ENCODE assay signal across 8 mouse cellular contexts in the genomic region with DNA sequence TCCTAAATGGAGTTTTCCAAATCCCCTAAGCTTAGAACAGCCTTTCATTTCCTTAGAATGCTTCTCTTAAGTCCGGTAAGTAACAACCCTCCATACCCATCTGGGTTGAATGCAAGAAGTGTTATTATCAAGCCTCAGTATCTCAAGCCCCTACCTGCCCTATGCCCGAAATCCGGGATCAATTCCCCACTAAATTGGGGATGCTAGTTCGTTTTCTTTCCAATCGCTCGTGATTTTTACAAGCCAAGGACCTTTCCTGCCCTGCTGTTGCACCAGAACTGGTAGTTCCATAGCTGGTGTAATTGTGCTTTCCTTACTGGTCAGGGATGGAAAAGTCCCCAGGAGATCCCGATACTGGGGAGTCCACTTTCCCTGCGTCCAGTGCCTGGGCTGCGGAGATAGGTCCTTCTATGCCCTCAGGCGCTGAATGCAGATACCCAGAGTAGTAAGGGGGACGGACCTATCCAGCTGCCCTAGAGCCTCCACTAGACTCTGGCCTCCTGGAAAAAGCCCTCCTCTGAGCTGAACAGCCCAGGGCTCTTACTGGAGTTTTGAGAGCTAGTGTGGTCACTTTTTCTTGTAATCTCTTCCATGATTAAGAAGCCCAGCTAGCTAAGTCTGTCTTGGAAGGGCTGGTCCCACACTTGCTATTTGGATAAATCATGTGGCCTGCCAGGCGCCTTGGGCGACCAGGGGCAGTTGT. TPM values are rescaled to one million over a fixed set of nuclear protein-coding genes. Genes with fewer than 3 reads are reported as not detected.
A peak's percentile ranks its signal among the peaks of the same experiment; 100 is the strongest.
DNase-seq lines count a peak whose midpoint lies in the region; ATAC-seq lines count a peak whose summit lies in the region.

No protein-coding gene starts in this region.

- peaks cover 13% of the 10 kb centered on the region for H3K4me1 ChIP-seq in heart, embryonic 12.5 days (replicated peaks)
- H3K4me1 ChIP-seq in limb, embryonic 13.5 days, result peaks cover 27% of the 10 kb centered on the region

- no peak for ATAC-seq in heart, embryonic 12.5 days (ENCODE audit: insufficient number of reproducible peaks, low FRiP score)
- no peak for ATAC-seq in limb, embryonic 13.5 days (ENCODE audit: low FRiP score, low read depth)

- peak overlapping the region; percentile 89 for H3K4me3 ChIP-seq in heart, embryonic 12.5 days
- peak overlapping the region; percentile 85 for H3K4me3 ChIP-seq in limb, embryonic 13.5 days

- peak overlapping the region; percentile 94 for H3K27ac ChIP-seq in heart, embryonic 12.5 days (ENCODE audit: poor library complexity, severe bottlenecking)
- peak overlapping the region; percentile 65 for H3K27ac ChIP-seq in limb, embryonic 13.5 days

- no peaks in the 10 kb centered on the region for H3K36me3 ChIP-seq in heart, embryonic 12.5 days
- H3K36me3 ChIP-seq in limb, embryonic 13.5 days, result no peaks in the 10 kb centered on the region

- WGBS in heart, embryonic 12.5 days, result 1% methylated on average over 13 of the region's 13 CpGs
- WGBS in limb, embryonic 13.5 days, result 3% methylated on average over 13 of the region's 13 CpGs

- peak overlapping the region; percentile 85 for H3K4me2 ChIP-seq in heart, embryonic 12.5 days
- peak overlapping the region; percentile 86 for H3K4me2 ChIP-seq in limb, embryonic 13.5 days (replicated peaks)

- H3K27me3 ChIP-seq in heart, embryonic 12.5 days (replicated peaks), result no peaks in the 10 kb centered on the region
- H3K27me3 ChIP-seq in limb, embryonic 13.5 days, result peaks cover 6% of the 10 kb centered on the region; the same call in 1 of the 2 replicates

- peak overlapping the region; percentile 95 for H3K9ac ChIP-seq in heart, embryonic 12.5 days
- H3K9ac ChIP-seq in limb, embryonic 13.5 days, result peak overlapping the region; percentile 73

- no peaks in the 10 kb centered on the region for H3K9me3 ChIP-seq in heart, embryonic 12.5 days (replicated peaks)
- H3K9me3 ChIP-seq in limb, embryonic 13.5 days, result no peaks in the 10 kb centered on the region

- DNase-seq in left cerebral cortex, adult 18-20 months (ENCODE audit: low spot score in 2 of 2), result peak; percentile 18 to 26
- no peak for DNase-seq in left cerebral cortex, adult 9 months (ENCODE audit: low spot score in 2 of 2)
- DNase-seq in embryo, embryonic 9.5 days (ENCODE audit: extremely low spot score), result peak; percentile 51
- peak; percentile 15 for DNase-seq in right cerebral cortex, postnatal 14 days
- no peak for DNase-seq in gastrocnemius, postnatal 4 days (ENCODE audit: low spot score in 2 of 2)
- no peak for DNase-seq in spleen, adult 12 weeks (ENCODE audit: low spot score)

RNA-seq across cellular contexts. Expression of a gene that starts 1.1 kb away (rescaled TPM):
- total RNA-seq in left cerebral cortex, adult 18-20 months (2021), result 10 to 100 TPM; 57.7 to 58.4 TPM
- 39.9 and 40.9 TPM in 2 replicates for polyA plus RNA-seq in heart, embryonic 12.5 days (2016; fragmentation: Nextera tagmentation; extraction: Ambion mirVana)
- 53.7 and 59.8 TPM in 2 replicates for polyA plus RNA-seq in limb, embryonic 13.5 days (2015; fragmentation: Nextera tagmentation; extraction: Ambion mirVana)
- 10 to 100 TPM; 22.8 to 23.3 TPM for total RNA-seq in gastrocnemius, postnatal 4 days (2021)

Comparison
In these comparisons a context has a peak if more than half of its experiments do, and no peak if none do; other contexts are left out.
1. DNase-seq: peak in left cerebral cortex, adult 18-20 months (2 of 2), embryo, embryonic 9.5 days (single experiment) and right cerebral cortex, postnatal 14 days (single experiment); none in left cerebral cortex, adult 9 months (0 of 2), gastrocnemius, postnatal 4 days (0 of 2) and spleen, adult 12 weeks (single experiment).